Mouse (Mus musculus) kidney, adult 18-20 months (tissue): ENCODE measurements around the gene A230072I06Rik.

Experiments
- DNase-seq: peaks from one replicate; pipeline ENCODE4 v3.0.0; 2021

A230072I06Rik gene

GRCm38 (mm10) chr8:12278663-12279312, at the start of gene A230072I06Rik:
Gene A230072I06Rik, plus strand, starts transcription at chr8:12278819.
- no peak for DNase-seq

- no peak for DNase-seq
Measured at GRCm38 (mm10) chr8:12234039-12234438, 44.6 kb upstream of the A230072I06Rik start.

GRCm38 (mm10) chr8:12238775-12239174, 39.8 kb upstream of the A230072I06Rik start:
- DNase-seq: no peak

GRCm38 (mm10) chr8:12240143-12240542, 38.5 kb upstream of the A230072I06Rik start:
- DNase-seq: no peak

GRCm38 (mm10) chr8:12243746-12244145, 34.9 kb upstream of the A230072I06Rik start:
- no peak for DNase-seq

GRCm38 (mm10) chr8:12259890-12260289, 18.7 kb upstream of the A230072I06Rik start:
- no peak for DNase-seq

GRCm38 (mm10) chr8:12260476-12261029, 18.1 kb upstream of the A230072I06Rik start:
- no peak for DNase-seq

GRCm38 (mm10) chr8:12261556-12261955, 17.1 kb upstream of the A230072I06Rik start:
- DNase-seq: no peak

- no peak for DNase-seq
Measured at GRCm38 (mm10) chr8:12264996-12265395, 13.6 kb upstream of the A230072I06Rik start.

GRCm38 (mm10) chr8:12267863-12268262, 10.8 kb upstream of the A230072I06Rik start:
- no peak for DNase-seq

GRCm38 (mm10) chr8:12268306-12268829, 10.3 kb upstream of the A230072I06Rik start:
- DNase-seq: no peak

GRCm38 (mm10) chr8:12279482-12280192, 1.0 kb downstream of the A230072I06Rik start:
- no peak for DNase-seq

- DNase-seq: no peak
Measured at GRCm38 (mm10) chr8:12282128-12282527, 3.5 kb downstream of the A230072I06Rik start.

GRCm38 (mm10) chr8:12290551-12290950, 11.9 kb downstream of the A230072I06Rik start:
- DNase-seq: no peak

GRCm38 (mm10) chr8:12298326-12298950, 19.8 kb downstream of the A230072I06Rik start:
- no peak for DNase-seq

GRCm38 (mm10) chr8:12301998-12302397, 23.4 kb downstream of the A230072I06Rik start:
- no peak for DNase-seq

- no peak for DNase-seq
Measured at GRCm38 (mm10) chr8:12312975-12313734, 34.5 kb downstream of the A230072I06Rik start.

GRCm38 (mm10) chr8:12314258-12314657, 35.6 kb downstream of the A230072I06Rik start:
- no peak for DNase-seq

- no peak for DNase-seq
Measured at GRCm38 (mm10) chr8:12315177-12315576, 36.6 kb downstream of the A230072I06Rik start.

- DNase-seq: no peak
Measured at GRCm38 (mm10) chr8:12319755-12320455, 41.3 kb downstream of the A230072I06Rik start.

GRCm38 (mm10) chr8:12322071-12322470, 43.5 kb downstream of the A230072I06Rik start:
- DNase-seq: no peak

GRCm38 (mm10) chr8:12323238-12323637, 44.6 kb downstream of the A230072I06Rik start:
- DNase-seq: no peak
